Mouse (Mus musculus) thymus, adult 2 months (tissue): ENCODE results near the gene Ubqlnl.

Source experiments
- CTCF ChIP-seq: fragments of 200-500 bp; IDR thresholded peaks from 2 replicates; pipeline ENCODE4 v1.5.1; 2012; ENCODE audit warnings: mild to moderate bottlenecking, control low read depth, low read length, moderate library complexity, borderline replicate concordance; ENCODE audit not compliant: control insufficient read depth, poor library complexity, insufficient read depth; ENCODE audit errors: extremely low read depth
- POLR2A ChIP-seq: fragments of 200-500 bp; IDR thresholded peaks from 2 replicates; pipeline ENCODE4 v1.6.1; 2012; ENCODE audit warnings: mild to moderate bottlenecking, low read length, control low read depth, moderate library complexity; ENCODE audit not compliant: control insufficient read depth, poor library complexity, insufficient read depth; ENCODE audit errors: extremely low read depth

- no peak for TF ChIP-seq CTCF
- TF ChIP-seq POLR2A: no peak
Measured at GRCm38 (mm10) chr7:104178422-104179054, 28.2 kb upstream of the Ubqlnl start.
